Mouse (Mus musculus): ENCODE measurements at regions not wholly inside any gene's neighbourhood (a gene's known extent, or its start where the extent isn't known, plus 50 kb on each side); places are given as distances from the start of the nearest gene placed in this dataset.

DNA sequence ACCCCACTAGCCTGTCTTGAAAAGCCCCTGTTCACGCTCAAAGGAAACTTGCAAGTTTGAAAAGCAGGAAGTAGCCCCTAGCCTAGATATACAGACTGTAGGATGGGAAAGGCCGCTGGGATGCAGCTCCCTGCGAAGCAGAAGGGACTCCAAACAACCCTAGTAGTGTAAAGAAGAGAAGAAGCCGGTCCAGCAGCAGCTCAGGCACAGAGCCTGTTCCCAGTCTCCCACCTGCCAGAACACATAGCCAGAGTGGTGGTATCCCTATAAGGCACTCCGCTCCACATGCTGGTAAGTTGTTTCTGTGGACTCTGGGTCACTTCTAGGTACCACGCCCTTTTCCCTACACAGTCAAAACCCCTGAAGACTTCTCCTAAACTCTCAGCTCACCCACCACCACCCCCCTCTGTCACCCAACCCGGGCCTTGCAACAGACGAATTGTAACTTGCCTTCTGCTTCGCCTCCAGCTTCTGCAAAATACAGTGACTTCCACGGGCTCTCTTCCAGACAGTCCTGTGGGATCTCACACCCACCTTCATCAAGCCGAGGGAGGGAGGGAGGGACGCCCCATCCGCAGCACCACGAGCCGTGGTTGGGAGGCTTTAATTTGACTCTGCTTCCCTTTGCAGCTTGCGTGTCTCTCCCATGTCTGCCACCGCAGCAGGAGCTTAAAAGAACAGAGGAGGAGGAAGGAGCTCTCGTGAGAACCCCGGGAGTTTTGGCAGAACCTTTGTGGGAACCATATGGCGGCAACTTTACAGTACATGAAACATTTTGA lies 285.2 kb downstream of the Rwdd3 start:
- no peak for ATAC-seq (ENCODE audit: insufficient number of reproducible peaks, low FRiP score, low TSS enrichment, low read depth)
- no peak overlapping the region for H3K4me2 ChIP-seq (ENCODE audit: low read depth, severe bottlenecking)
- H3K4me3 ChIP-seq (ENCODE audit: low read depth, low read length): no peak overlapping the region
- no peak overlapping the region for H3K27ac ChIP-seq (replicated peaks; ENCODE audit: low read depth, low read length)
- DNase-seq (ENCODE audit: low spot score): no peak
- no peaks in the 10 kb centered on the region for H3K4me1 ChIP-seq (ENCODE audit: control insufficient read depth, insufficient read depth, low read length)
- 52% methylated on average over 20 of the region's 20 CpGs for WGBS
- no peaks in the 10 kb centered on the region for H3K9me3 ChIP-seq (ENCODE audit: control insufficient read depth, low read length)
- H3K9ac ChIP-seq (ENCODE audit: low read length): no peak overlapping the region
- H3K27me3 ChIP-seq (ENCODE audit: control insufficient read depth, insufficient read depth, low read length): no peaks in the 10 kb centered on the region
- no peaks in the 10 kb centered on the region for H3K36me3 ChIP-seq (ENCODE audit: control insufficient read depth, insufficient read depth, low read length)

DNA sequence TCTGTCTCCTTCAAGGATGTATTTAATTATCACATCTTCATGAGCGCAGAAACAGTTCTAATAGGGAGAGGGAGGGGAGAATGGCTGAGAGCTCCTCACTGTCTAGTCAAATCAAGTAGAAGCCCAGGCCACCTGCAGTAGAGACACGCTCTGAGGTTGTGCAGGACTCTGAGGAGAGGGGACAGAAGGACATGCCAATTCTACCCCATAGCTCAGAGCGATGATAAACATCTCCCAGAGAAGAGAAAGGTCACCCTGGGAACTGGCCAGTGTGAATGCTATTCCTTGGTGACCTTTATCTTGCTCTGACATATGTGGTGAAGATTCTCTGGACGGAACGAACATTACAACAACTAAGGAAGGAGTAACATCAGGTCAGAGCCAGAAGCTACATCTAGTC lies 286.1 kb downstream of the Rwdd3 start:
- Histone ChIP-seq H3K9me3 (ENCODE audit: control insufficient read depth, low read length) (no peaks in the 10 kb centered on the region), H3K4me1 (ENCODE audit: control insufficient read depth, insufficient read depth, low read length) (no peaks in the 10 kb centered on the region), H3K27me3 (ENCODE audit: control insufficient read depth, insufficient read depth, low read length) (no peaks in the 10 kb centered on the region), H3K36me3 (ENCODE audit: control insufficient read depth, insufficient read depth, low read length) (no peaks in the 10 kb centered on the region), H3K4me2 (ENCODE audit: low read depth, severe bottlenecking) (no peak overlapping the region), H3K9ac (ENCODE audit: low read length) (no peak overlapping the region), H3K4me3 (ENCODE audit: low read depth, low read length) (no peak overlapping the region), H3K27ac (replicated peaks; ENCODE audit: low read depth, low read length) (no peak overlapping the region)
- DNase-seq (ENCODE audit: low spot score) (no peak), ATAC-seq (ENCODE audit: insufficient number of reproducible peaks, low FRiP score, low TSS enrichment, low read depth) (no peak)
- WGBS: 84% methylated on average over 5 of the region's 5 CpGs

DNA sequence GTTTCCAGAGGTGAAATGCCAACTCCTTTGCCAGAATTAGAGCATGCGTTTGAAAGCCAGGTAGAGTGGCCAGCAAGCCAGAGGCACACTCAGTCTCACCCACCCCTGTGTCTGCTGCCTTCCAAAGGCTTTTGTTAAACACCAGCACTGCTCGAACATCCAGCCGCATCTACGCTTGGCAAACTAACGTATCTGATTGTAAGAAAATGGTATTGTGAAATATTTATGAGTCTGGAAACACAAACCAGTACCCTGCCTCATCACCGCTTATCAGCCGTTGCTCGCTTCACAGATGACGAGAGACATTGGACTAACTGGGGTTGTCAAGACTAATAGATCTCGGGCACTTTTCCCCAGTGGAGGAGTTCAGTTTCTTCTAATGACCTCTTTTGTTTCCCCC lies 287.3 kb downstream of the Rwdd3 start:
- Histone ChIP-seq H3K9me3 (ENCODE audit: control insufficient read depth, low read length) (no peaks in the 10 kb centered on the region), H3K36me3 (ENCODE audit: control insufficient read depth, insufficient read depth, low read length) (no peaks in the 10 kb centered on the region), H3K27me3 (ENCODE audit: control insufficient read depth, insufficient read depth, low read length) (no peaks in the 10 kb centered on the region), H3K4me2 (ENCODE audit: low read depth, severe bottlenecking) (no peak overlapping the region), H3K4me3 (ENCODE audit: low read depth, low read length) (no peak overlapping the region), H3K9ac (ENCODE audit: low read length) (no peak overlapping the region), H3K27ac (replicated peaks; ENCODE audit: low read depth, low read length) (no peak overlapping the region), H3K4me1 (ENCODE audit: control insufficient read depth, insufficient read depth, low read length) (no peaks in the 10 kb centered on the region)
- DNase-seq (ENCODE audit: low spot score) (no peak), ATAC-seq (ENCODE audit: insufficient number of reproducible peaks, low FRiP score, low TSS enrichment, low read depth) (no peak)
- WGBS: 63% methylated on average over 10 of the region's 10 CpGs

GRCm38 (mm10) chr3:120883650-120884049 lies 287.8 kb downstream of the Rwdd3 start:
- no peak overlapping the region for H3K27ac ChIP-seq (replicated peaks; ENCODE audit: low read depth, low read length)
- H3K4me2 ChIP-seq (ENCODE audit: low read depth, severe bottlenecking): no peak overlapping the region
- H3K4me1 ChIP-seq (ENCODE audit: control insufficient read depth, insufficient read depth, low read length): no peaks in the 10 kb centered on the region
- no peak for ATAC-seq (ENCODE audit: insufficient number of reproducible peaks, low FRiP score, low TSS enrichment, low read depth)
- H3K27me3 ChIP-seq (ENCODE audit: control insufficient read depth, insufficient read depth, low read length): no peaks in the 10 kb centered on the region
- no peak overlapping the region for H3K9ac ChIP-seq (ENCODE audit: low read length)
- no peaks in the 10 kb centered on the region for H3K9me3 ChIP-seq (ENCODE audit: control insufficient read depth, low read length)
- H3K4me3 ChIP-seq (ENCODE audit: low read depth, low read length): no peak overlapping the region
- H3K36me3 ChIP-seq (ENCODE audit: control insufficient read depth, insufficient read depth, low read length): no peaks in the 10 kb centered on the region
- DNase-seq (ENCODE audit: low spot score): no peak
- 65% methylated on average over 5 of the region's 5 CpGs for WGBS

DNA sequence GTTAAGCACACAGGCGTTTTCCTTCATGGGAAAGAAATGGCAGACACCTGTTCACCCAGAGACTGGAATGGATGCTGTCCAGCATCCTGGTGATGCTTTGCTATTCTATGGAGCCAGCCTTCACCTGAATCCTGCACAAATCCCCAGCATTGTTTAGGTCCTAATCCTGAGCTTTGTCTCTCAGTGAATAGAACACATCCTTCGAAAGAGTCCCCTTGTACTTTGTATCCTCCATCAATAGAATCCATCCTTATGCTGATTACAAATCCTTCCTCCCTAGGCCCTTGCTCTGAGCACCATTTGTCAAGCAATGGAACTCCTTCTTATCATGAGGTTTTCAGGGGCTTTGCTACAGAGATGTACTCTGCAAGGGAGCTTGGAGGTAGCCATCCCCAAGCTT lies 292.1 kb downstream of the Rwdd3 start:
- Histone ChIP-seq H3K27ac (replicated peaks; ENCODE audit: low read depth, low read length) (no peak overlapping the region), H3K27me3 (ENCODE audit: control insufficient read depth, insufficient read depth, low read length) (no peaks in the 10 kb centered on the region), H3K9ac (ENCODE audit: low read length) (no peak overlapping the region), H3K4me2 (ENCODE audit: low read depth, severe bottlenecking) (no peak overlapping the region), H3K9me3 (ENCODE audit: control insufficient read depth, low read length) (no peaks in the 10 kb centered on the region), H3K4me1 (ENCODE audit: control insufficient read depth, insufficient read depth, low read length) (no peaks in the 10 kb centered on the region), H3K4me3 (ENCODE audit: low read depth, low read length) (no peak overlapping the region), H3K36me3 (ENCODE audit: control insufficient read depth, insufficient read depth, low read length) (no peaks in the 10 kb centered on the region)
- no peak for DNase-seq (ENCODE audit: low spot score)
- 81% methylated on average over 2 of the region's 2 CpGs for WGBS
- ATAC-seq (ENCODE audit: insufficient number of reproducible peaks, low FRiP score, low TSS enrichment, low read depth): no peak

DNA sequence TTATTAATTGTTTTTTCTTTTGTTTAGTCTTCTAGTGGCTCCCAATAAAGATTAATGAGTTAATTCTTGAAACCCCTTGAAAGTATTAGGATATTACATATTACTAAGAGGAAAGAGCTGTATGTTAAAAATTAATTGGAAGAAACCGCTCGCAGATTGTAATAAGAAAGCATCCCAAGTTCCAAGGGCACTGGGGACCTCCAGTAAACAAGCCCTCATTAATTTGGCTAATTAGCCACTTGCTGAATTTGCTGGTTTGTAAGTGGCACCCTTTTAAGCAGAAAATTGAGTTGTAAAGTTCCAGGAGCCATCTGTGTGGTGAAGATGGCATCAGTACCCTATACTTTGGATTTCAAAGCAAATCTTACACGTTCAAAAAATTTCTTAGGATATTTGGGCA lies 295.8 kb downstream of the Rwdd3 start:
- no peak overlapping the region for H3K27ac ChIP-seq (replicated peaks; ENCODE audit: low read depth, low read length)
- no peaks in the 10 kb centered on the region for H3K4me1 ChIP-seq (ENCODE audit: control insufficient read depth, insufficient read depth, low read length)
- H3K4me3 ChIP-seq (ENCODE audit: low read depth, low read length): no peak overlapping the region
- H3K9me3 ChIP-seq (ENCODE audit: control insufficient read depth, low read length): no peaks in the 10 kb centered on the region
- no peak overlapping the region for H3K9ac ChIP-seq (ENCODE audit: low read length)
- no peak for ATAC-seq (ENCODE audit: insufficient number of reproducible peaks, low FRiP score, low TSS enrichment, low read depth)
- WGBS: 59% methylated on average over 3 of the region's 3 CpGs
- no peaks in the 10 kb centered on the region for H3K27me3 ChIP-seq (ENCODE audit: control insufficient read depth, insufficient read depth, low read length)
- H3K4me2 ChIP-seq (ENCODE audit: low read depth, severe bottlenecking): no peak overlapping the region
- no peak for DNase-seq (ENCODE audit: low spot score)
- no peaks in the 10 kb centered on the region for H3K36me3 ChIP-seq (ENCODE audit: control insufficient read depth, insufficient read depth, low read length)

GRCm38 (mm10) chr3:120865036-120865435 lies 306.5 kb downstream of the Rwdd3 start:
- WGBS: 84% methylated on average over 8 of the region's 8 CpGs
- DNase-seq (ENCODE audit: low spot score) (no peak), ATAC-seq (ENCODE audit: insufficient number of reproducible peaks, low FRiP score, low TSS enrichment, low read depth) (no peak)
- Histone ChIP-seq H3K27me3 (ENCODE audit: control insufficient read depth, insufficient read depth, low read length) (no peaks in the 10 kb centered on the region), H3K9ac (ENCODE audit: low read length) (no peak overlapping the region), H3K4me1 (ENCODE audit: control insufficient read depth, insufficient read depth, low read length) (no peaks in the 10 kb centered on the region), H3K9me3 (ENCODE audit: control insufficient read depth, low read length) (no peaks in the 10 kb centered on the region), H3K36me3 (ENCODE audit: control insufficient read depth, insufficient read depth, low read length) (no peaks in the 10 kb centered on the region), H3K4me3 (ENCODE audit: low read depth, low read length) (no peak overlapping the region), H3K4me2 (ENCODE audit: low read depth, severe bottlenecking) (no peak overlapping the region), H3K27ac (replicated peaks; ENCODE audit: low read depth, low read length) (no peak overlapping the region)

- WGBS: 91% methylated on average over 4 of the region's 4 CpGs
- ATAC-seq (ENCODE audit: insufficient number of reproducible peaks, low FRiP score, low TSS enrichment, low read depth) (no peak), DNase-seq (ENCODE audit: low spot score) (no peak)
- Histone ChIP-seq H3K27ac (replicated peaks; ENCODE audit: low read depth, low read length) (no peak overlapping the region), H3K27me3 (ENCODE audit: control insufficient read depth, insufficient read depth, low read length) (no peaks in the 10 kb centered on the region), H3K9ac (ENCODE audit: low read length) (no peak overlapping the region), H3K9me3 (ENCODE audit: control insufficient read depth, low read length) (no peaks in the 10 kb centered on the region), H3K4me2 (ENCODE audit: low read depth, severe bottlenecking) (no peak overlapping the region), H3K36me3 (ENCODE audit: control insufficient read depth, insufficient read depth, low read length) (no peaks in the 10 kb centered on the region), H3K4me3 (ENCODE audit: low read depth, low read length) (no peak overlapping the region), H3K4me1 (ENCODE audit: control insufficient read depth, insufficient read depth, low read length) (no peaks in the 10 kb centered on the region)
Observed at GRCm38 (mm10) chr3:120861641-120862040, 309.9 kb downstream of the Rwdd3 start.

GRCm38 (mm10) chr3:120858281-120858680 lies 313.2 kb downstream of the Rwdd3 start:
- Histone ChIP-seq H3K9me3 (ENCODE audit: control insufficient read depth, low read length) (no peaks in the 10 kb centered on the region), H3K9ac (ENCODE audit: low read length) (no peak overlapping the region), H3K27me3 (ENCODE audit: control insufficient read depth, insufficient read depth, low read length) (no peaks in the 10 kb centered on the region), H3K4me1 (ENCODE audit: control insufficient read depth, insufficient read depth, low read length) (no peaks in the 10 kb centered on the region), H3K4me2 (ENCODE audit: low read depth, severe bottlenecking) (no peak overlapping the region), H3K36me3 (ENCODE audit: control insufficient read depth, insufficient read depth, low read length) (no peaks in the 10 kb centered on the region), H3K4me3 (ENCODE audit: low read depth, low read length) (no peak overlapping the region), H3K27ac (replicated peaks; ENCODE audit: low read depth, low read length) (no peak overlapping the region)
- no peak for ATAC-seq (ENCODE audit: insufficient number of reproducible peaks, low FRiP score, low TSS enrichment, low read depth)
- DNase-seq (ENCODE audit: low spot score): no peak
- WGBS: 71% methylated on average over 13 of the region's 13 CpGs
